Mouse (Mus musculus) WW6 (cell line): Measurements from ENCODE around the gene Pla2g4a.
"Not testable (repeated sequence)": the region's sequence is repeated elsewhere in the genome, so short reads cannot be mapped to it uniquely, and the experiment has no call there.

Experiments used
- DNase-seq: peaks from one replicate; pipeline ENCODE4 v3.0.0-alpha.2; 2013; ENCODE audit warnings: low read depth, low spot score

Pla2g4a gene

DNA sequence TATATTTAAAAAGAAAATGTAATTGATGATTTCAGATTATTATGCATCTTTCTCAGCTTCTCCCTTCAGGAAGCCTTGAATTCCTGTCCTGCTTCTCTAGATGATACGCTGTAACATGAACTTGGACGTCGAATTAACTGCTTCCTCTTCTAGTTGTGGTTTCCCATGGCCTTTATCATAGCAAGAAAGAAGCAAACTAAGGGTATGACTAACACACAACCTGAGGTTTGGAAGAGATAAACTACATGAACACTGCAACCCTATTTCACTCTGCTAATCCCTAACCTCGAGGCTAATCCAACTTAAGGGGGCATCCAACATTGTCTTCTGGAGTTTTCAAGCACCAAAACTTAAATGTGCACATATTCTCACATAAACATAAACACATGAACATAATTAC, 23.3 kb downstream of the Pla2g4a start:
- DNase-seq: no peak

GRCm38 (mm10) chr1:149929140-149929539, 31.9 kb downstream of the Pla2g4a start:
- DNase-seq: no peak

GRCm38 (mm10) chr1:149923737-149924136, 37.4 kb downstream of the Pla2g4a start:
- DNase-seq: not testable (repeated sequence)

- DNase-seq: no peak
Observed at GRCm38 (mm10) chr1:149922219-149922618, 38.9 kb downstream of the Pla2g4a start.

DNA sequence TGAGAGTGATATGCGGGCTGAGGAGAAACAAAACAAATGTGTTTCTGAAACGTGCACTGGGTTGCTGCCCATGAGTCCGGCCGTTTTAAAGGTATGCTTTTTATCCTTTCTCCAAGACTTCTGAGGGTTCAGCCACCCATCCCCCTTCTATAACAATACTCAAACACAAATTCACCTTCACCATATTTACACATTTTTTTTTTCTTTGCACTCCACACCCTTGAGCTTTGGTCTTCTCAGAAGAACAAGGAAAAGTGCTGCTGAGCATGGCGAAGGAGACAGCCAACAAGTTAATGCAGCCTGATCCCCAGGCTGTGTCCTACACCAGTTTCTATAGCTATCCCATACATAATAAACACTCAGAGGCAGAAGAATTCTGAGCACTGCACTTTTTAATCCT, 39.8 kb downstream of the Pla2g4a start:
- DNase-seq: no peak

GRCm38 (mm10) chr1:149919301-149919700, 41.8 kb downstream of the Pla2g4a start:
- DNase-seq: no peak

DNA sequence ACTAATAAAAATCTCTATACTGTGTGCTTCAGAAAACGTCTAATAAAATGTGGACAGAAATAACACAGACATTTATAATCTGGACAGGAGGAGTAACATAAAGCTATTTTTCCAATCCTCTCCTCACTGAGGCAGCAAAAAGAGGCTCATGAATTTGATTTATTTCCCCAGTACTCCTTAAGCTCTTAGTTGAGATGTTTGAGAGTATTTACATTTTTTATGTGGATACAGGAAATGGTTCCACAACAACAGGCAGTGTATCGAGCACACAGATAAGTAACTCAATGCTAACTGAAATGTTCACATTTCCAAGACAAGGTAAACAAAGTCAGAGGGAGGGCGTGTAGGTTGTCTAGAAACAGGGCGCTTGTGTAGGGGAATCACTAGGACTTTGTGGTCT, 48.1 kb downstream of the Pla2g4a start:
- DNase-seq: no peak

- DNase-seq: no peak
Observed at GRCm38 (mm10) chr1:149911050-149911449, 50.0 kb downstream of the Pla2g4a start.

DNA sequence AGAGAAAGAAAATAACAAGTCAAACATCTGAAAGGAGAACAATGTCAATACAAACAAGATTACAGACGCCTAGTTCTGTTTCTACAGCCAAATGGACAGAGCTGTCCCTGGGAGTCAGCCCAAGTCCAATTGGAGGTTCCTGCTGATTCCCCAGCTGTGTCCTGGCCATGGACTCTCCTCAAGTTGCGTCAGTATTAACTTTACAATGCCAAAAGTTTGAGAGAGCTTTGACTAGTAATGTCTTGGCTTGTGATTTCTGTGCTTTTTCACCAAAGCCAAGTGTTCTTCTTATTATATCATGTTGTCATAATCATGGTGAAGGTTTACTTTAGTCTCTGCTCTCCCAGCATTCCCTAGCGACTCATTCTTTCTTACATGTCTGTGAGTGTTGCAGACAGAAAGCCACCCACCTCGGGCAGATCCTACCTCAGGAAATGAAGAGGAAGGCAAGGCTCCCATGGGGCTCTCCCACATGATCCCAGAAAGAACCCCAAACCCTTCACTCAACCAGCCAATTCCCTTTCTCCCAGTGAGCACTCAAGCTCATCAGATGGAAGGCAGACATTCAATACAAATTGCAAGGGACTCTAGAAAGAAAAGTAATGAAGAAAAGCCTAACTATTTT, 63.0 kb downstream of the Pla2g4a start:
- no peak for DNase-seq

DNA sequence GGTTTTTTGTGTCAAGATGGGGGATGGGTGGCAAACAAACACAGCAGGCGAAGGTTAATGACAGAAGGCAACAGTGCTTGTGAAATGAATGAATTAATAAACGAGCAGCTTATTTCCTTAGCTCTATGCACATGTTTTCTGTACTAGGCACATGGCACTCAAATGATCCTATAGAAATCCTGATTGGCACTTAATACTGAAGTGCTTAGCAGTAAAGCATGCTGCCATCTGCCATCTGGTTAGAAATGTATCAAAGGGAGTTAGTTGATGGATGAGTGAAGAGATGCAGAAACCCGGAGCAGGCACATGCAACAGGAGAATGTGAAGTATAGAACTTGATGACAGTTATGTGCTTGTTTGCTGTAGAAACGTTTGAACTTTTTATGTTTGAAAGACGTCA, 64.5 kb downstream of the Pla2g4a start:
- DNase-seq: no peak

DNA sequence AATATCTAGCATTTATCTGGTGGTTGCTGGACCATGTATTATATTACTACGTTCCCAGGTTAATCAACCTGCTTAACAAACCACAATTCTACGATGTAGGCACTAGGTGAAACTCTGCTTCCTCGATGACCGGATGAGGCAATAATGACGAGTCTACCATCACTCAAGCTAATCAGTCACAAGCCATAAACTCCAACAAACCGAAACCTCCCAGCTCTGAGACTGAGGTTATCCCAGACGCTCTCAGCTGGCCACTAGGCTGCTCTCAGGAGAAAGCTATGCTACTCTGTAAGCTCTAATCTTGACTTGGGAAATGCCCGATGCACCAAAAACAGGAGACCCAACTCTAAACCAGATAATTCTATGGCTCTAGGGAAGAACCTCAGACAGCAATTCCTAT, 66.2 kb downstream of the Pla2g4a start:
- DNase-seq: no peak

DNA sequence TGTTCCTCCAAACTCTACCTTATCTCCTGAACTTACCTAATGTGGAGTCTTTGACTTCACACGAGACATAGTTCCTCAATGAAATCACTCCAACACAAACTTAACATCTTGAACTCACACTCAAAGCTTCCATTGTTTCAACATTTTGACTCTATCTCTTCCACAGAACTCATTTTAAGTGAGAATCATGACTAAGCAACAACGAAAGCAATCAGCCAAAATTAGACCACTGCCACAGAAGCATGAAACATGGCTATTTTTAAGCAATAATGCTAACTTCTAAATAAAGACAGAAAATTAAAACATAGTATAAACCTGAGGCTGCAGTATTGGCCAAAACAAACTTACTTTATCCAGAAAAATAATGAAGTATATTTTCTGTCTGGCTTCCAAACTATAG, 67.2 kb downstream of the Pla2g4a start:
- DNase-seq: no peak

DNA sequence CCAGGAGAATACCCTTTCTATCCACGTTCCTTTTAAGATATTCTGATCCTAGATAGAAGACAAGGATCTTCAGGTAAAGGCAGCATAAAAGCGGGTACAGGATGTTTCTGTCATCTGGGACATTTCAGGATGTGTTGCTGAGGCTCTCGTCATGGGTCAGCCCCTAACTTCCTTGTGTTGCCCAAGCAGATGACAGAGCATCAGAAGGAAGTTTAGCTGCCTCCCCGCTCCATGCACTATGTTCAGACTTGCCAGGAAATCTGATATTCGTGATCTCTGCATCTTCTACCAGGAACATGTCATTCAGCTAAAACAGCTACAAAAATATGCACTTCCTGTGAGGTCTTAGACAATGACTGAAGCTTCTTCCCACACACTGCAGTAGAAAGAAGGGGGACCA, 70.0 kb downstream of the Pla2g4a start:
- no peak for DNase-seq

- no peak for DNase-seq
Observed at GRCm38 (mm10) chr1:149882419-149883025, 78.6 kb downstream of the Pla2g4a start.

- no peak for DNase-seq
Observed at GRCm38 (mm10) chr1:149878175-149878574, 82.9 kb downstream of the Pla2g4a start.

DNA sequence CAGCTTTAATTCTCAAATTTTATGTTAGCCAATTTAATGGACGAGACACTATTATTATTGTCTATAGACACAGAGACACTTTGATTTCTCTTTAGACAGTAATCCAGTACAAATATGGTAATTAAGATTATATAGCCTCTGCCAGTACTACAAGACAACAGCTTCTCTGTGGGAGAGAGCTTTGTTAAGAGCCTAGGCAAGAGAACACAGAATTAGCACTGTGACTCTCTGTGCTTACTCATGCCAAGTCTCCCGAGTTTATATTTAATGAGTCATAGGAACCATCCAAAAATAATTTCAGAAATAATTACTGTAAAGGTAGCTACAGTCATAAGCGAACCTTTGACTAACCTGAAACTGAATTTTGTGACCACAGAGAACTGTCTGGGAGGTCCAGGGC, 84.6 kb downstream of the Pla2g4a start:
- DNase-seq: no peak

GRCm38 (mm10) chr1:149871625-149872024, 89.5 kb downstream of the Pla2g4a start:
- DNase-seq: no peak

GRCm38 (mm10) chr1:149867323-149867722, 93.8 kb downstream of the Pla2g4a start:
- DNase-seq: no peak

GRCm38 (mm10) chr1:149866202-149866601, 94.9 kb downstream of the Pla2g4a start:
- no peak for DNase-seq

DNA sequence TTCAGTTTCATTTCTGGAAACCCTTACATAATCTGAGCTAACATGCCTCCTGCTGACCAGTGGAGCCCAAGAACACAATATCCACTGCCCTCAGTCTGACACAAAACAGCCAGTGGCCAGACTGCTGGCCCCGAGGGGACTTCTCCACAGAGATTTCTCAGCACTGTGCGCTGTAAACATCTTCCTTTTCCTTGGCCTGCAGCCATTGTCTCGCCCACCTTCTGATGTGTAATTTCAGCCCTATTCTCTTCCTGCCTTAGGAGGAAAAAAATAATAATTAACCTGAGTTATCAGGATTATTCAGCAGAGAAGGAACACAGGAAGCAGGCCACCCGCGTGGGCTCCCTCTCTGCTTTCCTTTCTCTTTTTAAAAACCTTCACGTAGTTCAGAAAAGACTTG, 98.3 kb downstream of the Pla2g4a start:
- no peak for DNase-seq

GRCm38 (mm10) chr1:149862181-149862580, 98.9 kb downstream of the Pla2g4a start:
- no peak for DNase-seq

GRCm38 (mm10) chr1:149861543-149861942, 99.5 kb downstream of the Pla2g4a start:
- DNase-seq: no peak

DNA sequence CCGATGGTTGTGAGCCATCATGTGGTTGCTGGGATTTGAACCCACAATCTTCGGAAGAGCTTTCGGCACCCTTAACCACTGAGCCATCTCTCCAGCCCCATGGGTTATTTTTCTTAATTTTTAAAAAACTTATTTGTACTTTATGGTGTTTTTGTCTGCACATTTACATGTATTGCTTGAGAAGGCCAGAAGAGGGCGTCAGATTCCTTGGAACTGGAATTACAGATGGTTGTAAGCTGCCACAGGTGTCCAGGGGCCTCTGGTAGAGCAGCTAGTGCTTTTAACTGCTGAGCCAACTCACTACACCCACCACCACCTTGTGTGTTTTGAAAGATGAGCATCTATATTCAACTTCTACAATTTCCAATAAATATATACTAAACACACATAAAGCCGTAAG, 102.4 kb downstream of the Pla2g4a start:
- no peak for DNase-seq

GRCm38 (mm10) chr1:149856720-149857119, 104.4 kb downstream of the Pla2g4a start:
- peak; percentile 40 for DNase-seq
